Mouse (Mus musculus): ENCODE data around the gene Galnt7. TPM values are rescaled to one million over a fixed set of nuclear protein-coding genes. Genes with fewer than 3 reads are reported as not detected.
"Not testable (repeated sequence)": the region's sequence is repeated elsewhere in the genome, so short reads cannot be mapped to it uniquely, and the experiment has no call there.

Galnt7 gene
- polyA plus RNA-seq, 1 experiment from 2014 or later: 15.7 TPM

DNA sequence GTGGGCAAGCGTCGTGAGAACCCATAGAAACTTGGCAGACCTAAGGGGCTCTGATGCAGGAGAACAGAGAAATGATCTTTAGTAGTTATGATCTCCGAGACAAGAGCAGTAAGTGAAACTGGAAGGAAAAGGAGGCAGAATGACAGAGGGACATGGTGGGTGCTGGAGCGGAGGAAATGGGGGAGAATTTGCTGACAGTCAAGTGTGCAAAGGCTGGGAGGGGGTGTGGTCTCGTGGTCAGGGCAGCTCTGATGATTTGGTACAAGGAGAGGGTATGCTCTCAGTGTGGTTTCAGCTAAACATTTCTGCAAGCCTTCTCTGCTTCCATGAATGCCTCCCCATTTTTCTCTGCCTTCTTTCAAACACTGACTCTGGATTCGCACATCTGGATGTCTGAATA, 116.7 kb downstream of the Galnt7 start:
- no peak overlapping the region for H3K9ac ChIP-seq
- H3K4me1 ChIP-seq: peaks cover 5% of the 10 kb centered on the region; the same call in 1 of the 2 replicates
- H3K4me2 ChIP-seq: no peak overlapping the region
- H3K27ac ChIP-seq: no peak overlapping the region; the same call in 1 of the 2 replicates
- no peak overlapping the region for H3K4me3 ChIP-seq
- no peaks in the 10 kb centered on the region for H3K27me3 ChIP-seq
- no peak for ATAC-seq (ENCODE audit: insufficient number of reproducible peaks, insufficient read depth, low FRiP score, low TSS enrichment, low read depth)
- WGBS: 84% methylated on average over 6 of the region's 6 CpGs
- peaks cover 24% of the 10 kb centered on the region for H3K36me3 ChIP-seq
- H3K9me3 ChIP-seq: no peaks in the 10 kb centered on the region

DNA sequence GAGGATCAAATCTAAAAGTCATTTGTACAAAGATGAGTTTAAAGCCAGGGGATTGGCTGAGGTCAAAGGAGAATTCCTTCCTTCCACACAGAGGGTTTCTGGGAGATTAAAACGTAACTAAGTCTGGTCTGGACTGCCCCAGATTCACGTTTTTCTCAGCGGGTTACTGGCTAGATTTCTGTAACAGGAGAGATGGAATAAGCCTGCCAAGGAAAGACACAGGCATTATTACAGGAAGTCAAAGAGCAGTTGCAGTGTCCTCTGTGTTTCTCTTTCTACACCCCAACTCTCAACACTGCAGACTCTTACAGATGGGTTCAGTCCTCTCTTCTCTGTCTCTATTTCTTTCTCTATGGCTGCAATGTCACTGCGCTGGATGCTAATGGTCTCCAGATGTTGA, 118.3 kb downstream of the Galnt7 start:
- H3K4me2 ChIP-seq: no peak overlapping the region
- H3K4me1 ChIP-seq: peaks cover 10% of the 10 kb centered on the region; the same call in 1 of the 2 replicates
- ATAC-seq (ENCODE audit: insufficient number of reproducible peaks, insufficient read depth, low FRiP score, low TSS enrichment, low read depth): no peak
- 46% methylated on average over 4 of the region's 4 CpGs for WGBS
- no peaks in the 10 kb centered on the region for H3K27me3 ChIP-seq
- H3K36me3 ChIP-seq: peaks cover 24% of the 10 kb centered on the region
- no peak overlapping the region for H3K4me3 ChIP-seq
- peak overlapping the region; percentile 48 for H3K27ac ChIP-seq
- no peaks in the 10 kb centered on the region for H3K9me3 ChIP-seq
- H3K9ac ChIP-seq: no peak overlapping the region

- H3K9ac ChIP-seq: no peak overlapping the region
- H3K4me1 ChIP-seq: peaks cover 10% of the 10 kb centered on the region; the same call in 1 of the 2 replicates
- H3K9me3 ChIP-seq: no peaks in the 10 kb centered on the region
- peaks cover 24% of the 10 kb centered on the region for H3K36me3 ChIP-seq
- no peak overlapping the region for H3K4me3 ChIP-seq
- no peak for ATAC-seq (ENCODE audit: insufficient number of reproducible peaks, insufficient read depth, low FRiP score, low TSS enrichment, low read depth)
- no peak overlapping the region for H3K27ac ChIP-seq
- H3K4me2 ChIP-seq: no peak overlapping the region
- no peaks in the 10 kb centered on the region for H3K27me3 ChIP-seq
- 93% methylated on average over 4 of the region's 4 CpGs for WGBS
These were observed 119.7 kb downstream of the Galnt7 start for GRCm38 (mm10) chr8:57533106-57533505.

GRCm38 (mm10) chr8:57532223-57532622, 120.6 kb downstream of the Galnt7 start:
- Histone ChIP-seq H3K4me2 (no peak overlapping the region), H3K27ac (no peak overlapping the region), H3K9ac (no peak overlapping the region), H3K36me3 (peaks cover 28% of the 10 kb centered on the region), H3K9me3 (no peaks in the 10 kb centered on the region), H3K4me1 (peaks cover 10% of the 10 kb centered on the region; the same call in 1 of the 2 replicates), H3K27me3 (no peaks in the 10 kb centered on the region), H3K4me3 (no peak overlapping the region)
- no peak for ATAC-seq (ENCODE audit: insufficient number of reproducible peaks, insufficient read depth, low FRiP score, low TSS enrichment, low read depth)
- 53% methylated on average over 2 of the region's 2 CpGs for WGBS

DNA sequence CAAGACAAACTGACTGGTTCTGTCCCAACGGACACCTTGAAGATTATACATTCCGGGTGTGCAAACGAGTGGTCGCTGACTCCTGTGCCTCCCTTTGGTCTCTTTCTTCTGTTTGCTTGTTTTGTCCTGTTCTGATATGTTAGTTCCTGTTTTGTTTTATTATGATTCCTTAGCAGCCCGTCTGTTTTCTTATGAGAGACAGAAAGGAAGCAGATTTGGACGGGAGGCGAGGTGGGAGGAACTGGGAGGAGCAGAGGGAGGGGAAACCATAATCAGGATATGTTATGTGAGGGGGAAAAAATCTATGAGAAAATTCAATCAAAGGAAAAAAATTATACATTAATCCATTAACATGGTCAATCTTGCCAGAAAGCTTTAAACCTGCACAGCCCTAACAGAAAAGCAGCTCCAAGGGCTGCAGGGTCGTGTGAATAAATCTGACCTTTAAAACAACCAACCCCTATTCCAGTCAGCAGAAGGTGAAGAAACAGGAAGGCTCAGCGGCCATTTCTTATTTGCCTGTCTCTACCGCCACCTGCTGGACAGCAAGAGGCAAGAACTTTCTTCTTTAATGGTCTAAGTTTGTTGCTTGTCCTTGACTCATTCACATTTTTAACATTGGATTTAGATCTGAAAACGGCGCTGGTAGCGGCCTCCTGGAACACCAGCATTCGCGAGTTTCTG, 122.0 kb downstream of the Galnt7 start:
- Histone ChIP-seq H3K4me3 (no peak overlapping the region), H3K36me3 (peaks cover 23% of the 10 kb centered on the region), H3K27me3 (no peaks in the 10 kb centered on the region), H3K9ac (no peak overlapping the region), H3K9me3 (no peaks in the 10 kb centered on the region), H3K4me2 (peak overlapping the region; percentile 9; the same call in 1 of the 2 replicates), H3K27ac (no peak overlapping the region), H3K4me1 (peaks cover 10% of the 10 kb centered on the region; the same call in 1 of the 2 replicates)
- 33% methylated on average over 15 of the region's 15 CpGs for WGBS
- no peak for ATAC-seq (ENCODE audit: insufficient number of reproducible peaks, insufficient read depth, low FRiP score, low TSS enrichment, low read depth)

GRCm38 (mm10) chr8:57530238-57530637, 122.6 kb downstream of the Galnt7 start:
- H3K4me1 ChIP-seq: peaks cover 10% of the 10 kb centered on the region; the same call in 1 of the 2 replicates
- no peak overlapping the region for H3K9ac ChIP-seq
- H3K9me3 ChIP-seq: no peaks in the 10 kb centered on the region
- peaks cover 20% of the 10 kb centered on the region for H3K36me3 ChIP-seq
- H3K4me2 ChIP-seq: 0 out of 2 replicates have a peak overlapping the region, but pooled peaks have one; percentile 9
- H3K4me3 ChIP-seq: no peak overlapping the region
- WGBS: 89% methylated on average over 13 of the region's 13 CpGs
- ATAC-seq (ENCODE audit: insufficient number of reproducible peaks, insufficient read depth, low FRiP score, low TSS enrichment, low read depth): no peak
- no peak overlapping the region for H3K27ac ChIP-seq
- no peaks in the 10 kb centered on the region for H3K27me3 ChIP-seq

DNA sequence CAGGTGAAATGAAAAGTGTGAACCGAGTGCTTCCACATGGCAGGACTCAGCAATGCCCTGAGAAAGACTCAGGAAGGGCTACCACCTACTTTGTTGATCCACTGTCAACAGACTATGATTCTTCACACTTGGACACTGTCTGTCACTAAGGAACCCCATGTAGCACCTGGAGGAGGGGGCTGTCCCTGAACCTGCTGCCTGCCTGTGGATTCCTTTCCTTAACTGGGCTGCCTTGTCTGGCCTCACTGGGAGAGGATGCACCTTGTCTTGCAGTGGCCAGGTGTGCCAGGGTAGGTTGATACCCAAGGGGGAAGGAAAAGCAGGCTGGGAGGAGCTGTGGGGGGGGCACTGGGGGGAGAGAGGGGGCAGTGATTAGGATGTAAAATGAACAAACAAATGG, 124.8 kb downstream of the Galnt7 start:
- no peak for ATAC-seq (ENCODE audit: insufficient number of reproducible peaks, insufficient read depth, low FRiP score, low TSS enrichment, low read depth)
- Histone ChIP-seq H3K27ac (no peak overlapping the region), H3K27me3 (no peaks in the 10 kb centered on the region), H3K4me2 (no peak overlapping the region), H3K9ac (no peak overlapping the region), H3K9me3 (no peaks in the 10 kb centered on the region), H3K4me3 (no peak overlapping the region), H3K36me3 (peaks cover 13% of the 10 kb centered on the region), H3K4me1 (0 out of 2 replicates have a peak, but pooled peaks cover 5% of the 10 kb centered on the region)
- 95% methylated on average over 1 of the region's 1 CpGs for WGBS

DNA sequence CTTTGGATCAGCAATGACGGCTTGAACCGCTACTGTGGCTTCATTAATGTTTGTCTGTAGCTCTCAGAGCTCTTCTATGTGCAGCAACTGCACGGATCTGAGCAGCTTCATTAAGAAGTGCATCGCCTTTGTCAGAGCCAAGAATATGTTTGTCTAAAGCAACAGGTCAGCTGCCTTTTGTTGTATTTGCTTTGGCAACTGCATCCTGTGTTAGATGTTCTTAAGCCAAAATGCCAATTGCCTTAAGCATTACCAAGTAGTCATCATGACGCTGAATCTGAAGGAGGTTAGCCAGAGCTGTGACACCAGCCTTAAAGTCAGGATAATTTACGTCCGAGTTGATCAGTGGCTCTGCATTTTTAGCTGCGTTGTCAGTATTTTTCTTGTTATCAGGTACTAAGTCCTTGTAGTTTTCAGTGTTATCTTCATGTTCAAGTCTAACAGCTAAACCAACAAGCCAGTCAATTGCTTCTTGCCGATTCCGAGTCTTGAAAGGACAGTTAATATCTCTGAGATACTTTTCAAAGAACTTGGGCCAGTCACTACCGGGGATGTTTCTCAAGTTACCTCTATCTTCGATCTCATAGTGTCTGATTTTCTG, 132.5 kb downstream of the Galnt7 start:
- WGBS: 87% methylated on average over 12 of the region's 12 CpGs
- no peaks in the 10 kb centered on the region for H3K27me3 ChIP-seq
- ATAC-seq (ENCODE audit: insufficient number of reproducible peaks, insufficient read depth, low FRiP score, low TSS enrichment, low read depth): no peak
- no peak overlapping the region for H3K4me2 ChIP-seq
- no peak overlapping the region for H3K9ac ChIP-seq
- no peaks in the 10 kb centered on the region for H3K4me1 ChIP-seq
- H3K4me3 ChIP-seq: no peak overlapping the region
- no peak overlapping the region for H3K27ac ChIP-seq
- H3K36me3 ChIP-seq: peaks cover 20% of the 10 kb centered on the region
- no peaks in the 10 kb centered on the region for H3K9me3 ChIP-seq

DNA sequence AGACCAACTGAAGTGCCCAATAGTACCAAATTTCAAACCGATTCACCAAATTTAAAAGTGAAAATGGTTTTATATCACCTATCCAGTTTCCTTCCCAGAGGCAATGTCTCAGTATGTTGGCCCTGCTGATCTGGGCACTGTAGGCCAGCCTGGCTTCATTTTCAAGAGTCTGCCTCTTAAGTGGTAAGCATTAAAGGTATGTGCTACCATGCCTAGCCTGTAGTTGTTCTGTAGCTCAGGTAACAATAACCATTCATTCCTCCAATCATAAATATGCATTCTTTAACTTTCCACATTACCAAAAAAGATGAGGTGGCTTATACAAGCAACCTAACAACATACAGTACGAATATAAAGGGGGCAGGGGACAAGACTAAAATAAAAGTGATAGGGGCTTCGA, 135.1 kb downstream of the Galnt7 start:
- Histone ChIP-seq H3K27ac (no peak overlapping the region), H3K4me3 (no peak overlapping the region), H3K9ac (no peak overlapping the region), H3K9me3 (no peaks in the 10 kb centered on the region), H3K27me3 (no peaks in the 10 kb centered on the region), H3K4me1 (peaks cover 6% of the 10 kb centered on the region), H3K36me3 (peaks cover 17% of the 10 kb centered on the region), H3K4me2 (no peak overlapping the region)
- no peak for ATAC-seq (ENCODE audit: insufficient number of reproducible peaks, insufficient read depth, low FRiP score, low TSS enrichment, low read depth)
- 91% methylated on average over 3 of the region's 3 CpGs for WGBS

- not testable (repeated sequence) for H3K9ac ChIP-seq; H3K4me3 ChIP-seq; ATAC-seq (ENCODE audit: insufficient number of reproducible peaks, insufficient read depth, low FRiP score, low TSS enrichment, low read depth); H3K9me3 ChIP-seq; H3K27ac ChIP-seq; H3K4me2 ChIP-seq; H3K27me3 ChIP-seq; H3K4me1 ChIP-seq
- WGBS: 87% methylated on average over 5 of the region's 5 CpGs
- H3K36me3 ChIP-seq: peaks cover 17% of the 10 kb centered on the region
These were observed 136.1 kb downstream of the Galnt7 start for GRCm38 (mm10) chr8:57516685-57517084.

GRCm38 (mm10) chr8:57513178-57513661, 139.6 kb downstream of the Galnt7 start:
- peak overlapping the region; percentile 83 for H3K4me3 ChIP-seq
- peak overlapping the region; percentile 100 for H3K9ac ChIP-seq
- ATAC-seq (ENCODE audit: insufficient number of reproducible peaks, insufficient read depth, low FRiP score, low TSS enrichment, low read depth); H3K9me3 ChIP-seq; H3K4me1 ChIP-seq; H3K27me3 ChIP-seq: not testable (repeated sequence)
- WGBS: 15% methylated on average over 10 of the region's 10 CpGs
- H3K4me2 ChIP-seq: peak overlapping the region; percentile 62
- 0 out of 2 replicates have a peak overlapping the region, but pooled peaks have one; percentile 100 for H3K27ac ChIP-seq
- H3K36me3 ChIP-seq: peaks cover 17% of the 10 kb centered on the region
